Mouse (Mus musculus): Measurements from ENCODE around the gene Igf2bp3. TPM values are rescaled to one million over a fixed set of nuclear protein-coding genes. Genes with fewer than 3 reads are reported as not detected.

Igf2bp3 gene
- polyA plus RNA-seq, 1 experiment, result 76.0 TPM

GRCm38 (mm10) chr6:49218275-49218802, 3.6 kb upstream of the Igf2bp3 start:
- Histone ChIP-seq H3K27ac (ENCODE audit: control insufficient read depth, insufficient read depth, low read depth, low read length) (peak overlapping the region; percentile 21), H3K4me1 (ENCODE audit: control insufficient read depth, insufficient read depth, low read length) (peaks cover 10% of the 10 kb centered on the region), H3K4me3 (ENCODE audit: control insufficient read depth, low read depth, low read length) (peak overlapping the region; percentile 75), H3K27me3 (ENCODE audit: control insufficient read depth, insufficient read depth, low read length) (no peaks in the 10 kb centered on the region), H3K36me3 (ENCODE audit: control insufficient read depth, insufficient read depth, low read length) (no peaks in the 10 kb centered on the region)
- TF ChIP-seq POLR2A (IDR thresholded peaks at IDR 0.05; ENCODE audit: control insufficient read depth, low read depth, low read length) (no peak), CTCF (IDR thresholded peaks at IDR 0.05; ENCODE audit: control insufficient read depth, insufficient read depth, insufficient replicate concordance, low read depth, low read length) (0 out of 2 replicates have a peak, but pooled peaks have one; percentile 6)

- peak overlapping the region; percentile 81 for H3K4me3 ChIP-seq (ENCODE audit: control insufficient read depth, low read depth, low read length)
- TF ChIP-seq POLR2A (IDR thresholded peaks at IDR 0.05; ENCODE audit: control insufficient read depth, low read depth, low read length) (peak; percentile 55), CTCF (IDR thresholded peaks at IDR 0.05; ENCODE audit: control insufficient read depth, insufficient read depth, insufficient replicate concordance, low read depth, low read length) (no peak)
- peak overlapping the region; percentile 88 for H3K27ac ChIP-seq (ENCODE audit: control insufficient read depth, insufficient read depth, low read depth, low read length)
- peaks cover 13% of the 10 kb centered on the region for H3K4me1 ChIP-seq (ENCODE audit: control insufficient read depth, insufficient read depth, low read length)
- H3K36me3 ChIP-seq (ENCODE audit: control insufficient read depth, insufficient read depth, low read length), result no peaks in the 10 kb centered on the region
- H3K27me3 ChIP-seq (ENCODE audit: control insufficient read depth, insufficient read depth, low read length), result no peaks in the 10 kb centered on the region
Measured at GRCm38 (mm10) chr6:49217581-49218274, 3.0 kb upstream of the Igf2bp3 start.

- H3K27me3 ChIP-seq (ENCODE audit: control insufficient read depth, insufficient read depth, low read length), result no peaks in the 10 kb centered on the region
- H3K4me3 ChIP-seq (ENCODE audit: control insufficient read depth, low read depth, low read length), result peak overlapping the region; percentile 81
- no peak for TF ChIP-seq POLR2A (IDR thresholded peaks at IDR 0.05; ENCODE audit: control insufficient read depth, low read depth, low read length)
- no peak for TF ChIP-seq CTCF (IDR thresholded peaks at IDR 0.05; ENCODE audit: control insufficient read depth, insufficient read depth, insufficient replicate concordance, low read depth, low read length)
- H3K27ac ChIP-seq (ENCODE audit: control insufficient read depth, insufficient read depth, low read depth, low read length), result peak overlapping the region; percentile 88
- H3K36me3 ChIP-seq (ENCODE audit: control insufficient read depth, insufficient read depth, low read length), result no peaks in the 10 kb centered on the region
- H3K4me1 ChIP-seq (ENCODE audit: control insufficient read depth, insufficient read depth, low read length), result peaks cover 15% of the 10 kb centered on the region
Measured at GRCm38 (mm10) chr6:49216811-49217542, 2.2 kb upstream of the Igf2bp3 start.

- Histone ChIP-seq H3K4me1 (ENCODE audit: control insufficient read depth, insufficient read depth, low read length) (peaks cover 15% of the 10 kb centered on the region), H3K4me3 (ENCODE audit: control insufficient read depth, low read depth, low read length) (peak overlapping the region; percentile 86), H3K36me3 (ENCODE audit: control insufficient read depth, insufficient read depth, low read length) (no peaks in the 10 kb centered on the region), H3K27me3 (ENCODE audit: control insufficient read depth, insufficient read depth, low read length) (no peaks in the 10 kb centered on the region), H3K27ac (ENCODE audit: control insufficient read depth, insufficient read depth, low read depth, low read length) (peak overlapping the region; percentile 85)
- TF ChIP-seq CTCF (IDR thresholded peaks at IDR 0.05; ENCODE audit: control insufficient read depth, insufficient read depth, insufficient replicate concordance, low read depth, low read length) (no peak), POLR2A (IDR thresholded peaks at IDR 0.05; ENCODE audit: control insufficient read depth, low read depth, low read length) (no peak)
Measured at GRCm38 (mm10) chr6:49215748-49216585, 1.2 kb upstream of the Igf2bp3 start.

- TF ChIP-seq POLR2A (IDR thresholded peaks at IDR 0.05; ENCODE audit: control insufficient read depth, low read depth, low read length), result no peak; the same call in 1 of the 2 replicates
- no peak for TF ChIP-seq CTCF (IDR thresholded peaks at IDR 0.05; ENCODE audit: control insufficient read depth, insufficient read depth, insufficient replicate concordance, low read depth, low read length)
- H3K27ac ChIP-seq (ENCODE audit: control insufficient read depth, insufficient read depth, low read depth, low read length), result peak overlapping the region; percentile 84
- peaks cover 12% of the 10 kb centered on the region for H3K4me1 ChIP-seq (ENCODE audit: control insufficient read depth, insufficient read depth, low read length)
- no peaks in the 10 kb centered on the region for H3K27me3 ChIP-seq (ENCODE audit: control insufficient read depth, insufficient read depth, low read length)
- peak overlapping the region; percentile 86 for H3K4me3 ChIP-seq (ENCODE audit: control insufficient read depth, low read depth, low read length)
- no peaks in the 10 kb centered on the region for H3K36me3 ChIP-seq (ENCODE audit: control insufficient read depth, insufficient read depth, low read length)
Measured at GRCm38 (mm10) chr6:49214086-49214927, 450 bp downstream of the Igf2bp3 start.

GRCm38 (mm10) chr6:49213581-49214085, 1.1 kb downstream of the Igf2bp3 start:
- peaks cover 12% of the 10 kb centered on the region for H3K4me1 ChIP-seq (ENCODE audit: control insufficient read depth, insufficient read depth, low read length)

More at GRCm38 (mm10) chr6:49213581-49214085, 1.1 kb downstream of the Igf2bp3 start:
- Histone ChIP-seq H3K27ac (ENCODE audit: control insufficient read depth, insufficient read depth, low read depth, low read length) (peak overlapping the region; percentile 84), H3K27me3 (ENCODE audit: control insufficient read depth, insufficient read depth, low read length) (no peaks in the 10 kb centered on the region), H3K4me3 (ENCODE audit: control insufficient read depth, low read depth, low read length) (peak overlapping the region; percentile 86), H3K36me3 (ENCODE audit: control insufficient read depth, insufficient read depth, low read length) (no peaks in the 10 kb centered on the region)
- TF ChIP-seq POLR2A (IDR thresholded peaks at IDR 0.05; ENCODE audit: control insufficient read depth, low read depth, low read length) (no peak; the same call in 1 of the 2 replicates), CTCF (IDR thresholded peaks at IDR 0.05; ENCODE audit: control insufficient read depth, insufficient read depth, insufficient replicate concordance, low read depth, low read length) (no peak)
